Mouse (Mus musculus) kidney, embryonic 14.5 days (tissue): ENCODE data around the gene Ccdc175. TPM values are rescaled to one million over a fixed set of nuclear protein-coding genes. Genes with fewer than 3 reads are reported as not detected.
A peak's percentile ranks its signal among the peaks of the same experiment; 100 is the strongest.

Source experiments
- ATAC-seq: fragments of 200-750 bp; cut with Nextera tagmentation; 2 replicates; pipeline ENCODE4 v1.8.0; 2017; ENCODE audit warnings: moderate number of reproducible peaks, mild to moderate bottlenecking, moderate TSS enrichment, moderate library complexity; ENCODE audit not compliant: low FRiP score, low TSS enrichment
- H3K27ac ChIP-seq: fragments of 300-500 bp; sonication (generic); 2 replicates; pipeline ENCODE4 v1.5.1; 2014; ENCODE audit warnings: low read depth, mild to moderate bottlenecking, low read length, moderate library complexity, mixed read lengths
- H3K27me3 ChIP-seq: fragments of 300-500 bp; sonication (generic); 2 replicates; pipeline ENCODE4 v1.6.1; 2014; ENCODE audit warnings: mild to moderate bottlenecking, low read length; ENCODE audit not compliant: control insufficient read depth, insufficient read depth
- H3K36me3 ChIP-seq: fragments of 300-500 bp; sonication (generic); 2 replicates; pipeline ENCODE4 v1.6.1; 2014; ENCODE audit warnings: low read length, mixed read lengths; ENCODE audit not compliant: control insufficient read depth, insufficient read depth
- H3K4me1 ChIP-seq: fragments of 300-500 bp; sonication (generic); 2 replicates; pipeline ENCODE4 v1.6.1; 2014; ENCODE audit warnings: low read length, mixed read lengths; ENCODE audit not compliant: control insufficient read depth, insufficient read depth
- H3K4me2 ChIP-seq: fragments of 300-500 bp; sonication (generic); replicated peaks from 2 replicates; pipeline ENCODE4 v1.6.1; 2014; ENCODE audit warnings: low read depth, mild to moderate bottlenecking, low read length
- H3K4me3 ChIP-seq: fragments of 300-500 bp; sonication (generic); 2 replicates; pipeline ENCODE4 v1.5.1; 2014; ENCODE audit warnings: mild to moderate bottlenecking, low read length
- H3K9ac ChIP-seq: fragments of 300-500 bp; sonication (generic); 2 replicates; pipeline ENCODE4 v1.6.1; 2014; ENCODE audit warnings: low read depth, mild to moderate bottlenecking, low read length, moderate library complexity
- H3K9me3 ChIP-seq: fragments of 300-500 bp; sonication (generic); 2 replicates; pipeline ENCODE4 v1.6.1; 2016; ENCODE audit warnings: low read length; ENCODE audit not compliant: control insufficient read depth
- WGBS: fragments of 180-500 bp; shearing (Covaris S2); extraction: QIAGEN DNeasy Blood & Tissue Kit; methylation state at CpG from one replicate; pipeline ENCODE4 v1.1.7; 2014; 5-methylcytosine and 5-hydroxymethylcytosine counted together
- polyA plus RNA-seq: library from polyadenylated mRNA; unstranded; fragments of >200 nt; fragmentation: Nextera tagmentation; extraction: Ambion mirVana; gene quantifications from 2 replicates; pipeline ENCODE4 v1.2.1, GENCODE M21; 2014

Gene Ccdc175
- polyA plus RNA-seq, 1 experiment from 2014 or later, result not detected

GRCm38 (mm10) chr12:72115686-72116345 is 69.0 kb downstream of the Ccdc175 start:
- Histone ChIP-seq H3K9me3 (no peaks in the 10 kb centered on the region), H3K27ac (no peak overlapping the region), H3K4me1 (no peaks in the 10 kb centered on the region), H3K4me3 (no peak overlapping the region), H3K4me2 (no peak overlapping the region), H3K9ac (no peak overlapping the region), H3K27me3 (no peaks in the 10 kb centered on the region), H3K36me3 (no peaks in the 10 kb centered on the region)
- WGBS, result 76% methylated on average over 22 of the region's 23 CpGs
- ATAC-seq, result no peak

GRCm38 (mm10) chr12:72115126-72115525 is 69.7 kb downstream of the Ccdc175 start:
- Histone ChIP-seq H3K9me3 (no peaks in the 10 kb centered on the region), H3K36me3 (no peaks in the 10 kb centered on the region), H3K4me1 (no peaks in the 10 kb centered on the region), H3K9ac (no peak overlapping the region), H3K4me2 (no peak overlapping the region), H3K27me3 (no peaks in the 10 kb centered on the region), H3K4me3 (no peak overlapping the region), H3K27ac (no peak overlapping the region)
- WGBS, result 84% methylated on average over 6 of the region's 6 CpGs
- ATAC-seq, result no peak

GRCm38 (mm10) chr12:72104525-72105281 is 80.1 kb downstream of the Ccdc175 start:
- H3K36me3 ChIP-seq, result peaks cover 13% of the 10 kb centered on the region; the same call in 1 of the 2 replicates
- H3K9ac ChIP-seq, result no peak overlapping the region
- H3K4me3 ChIP-seq, result no peak overlapping the region
- peak overlapping the region; percentile 15; the same call in 1 of the 2 replicates for H3K4me2 ChIP-seq
- no peak overlapping the region for H3K27ac ChIP-seq
- peak; percentile 57; the same call in 1 of the 2 replicates for ATAC-seq
- H3K4me1 ChIP-seq, result no peaks in the 10 kb centered on the region
- H3K9me3 ChIP-seq, result no peaks in the 10 kb centered on the region
- WGBS, result 26% methylated on average over 14 of the region's 14 CpGs
- H3K27me3 ChIP-seq, result no peaks in the 10 kb centered on the region

GRCm38 (mm10) chr12:72104027-72104426 is 80.8 kb downstream of the Ccdc175 start:
- H3K9me3 ChIP-seq, result no peaks in the 10 kb centered on the region
- 88% methylated on average over 5 of the region's 5 CpGs for WGBS
- H3K4me1 ChIP-seq, result no peaks in the 10 kb centered on the region
- H3K4me3 ChIP-seq, result no peak overlapping the region
- H3K27me3 ChIP-seq, result no peaks in the 10 kb centered on the region
- no peak overlapping the region for H3K4me2 ChIP-seq
- H3K36me3 ChIP-seq, result peaks cover 15% of the 10 kb centered on the region; the same call in 1 of the 2 replicates
- ATAC-seq, result no peak
- H3K9ac ChIP-seq, result no peak overlapping the region
- no peak overlapping the region for H3K27ac ChIP-seq

- H3K27ac ChIP-seq, result no peak overlapping the region
- ATAC-seq, result no peak
- H3K4me3 ChIP-seq, result no peak overlapping the region
- H3K9ac ChIP-seq, result no peak overlapping the region
- H3K27me3 ChIP-seq, result no peaks in the 10 kb centered on the region
- H3K4me1 ChIP-seq, result no peaks in the 10 kb centered on the region
- H3K36me3 ChIP-seq, result peaks cover 17% of the 10 kb centered on the region
- 81% methylated on average over 6 of the region's 6 CpGs for WGBS
- H3K9me3 ChIP-seq, result no peaks in the 10 kb centered on the region
- H3K4me2 ChIP-seq, result no peak overlapping the region
Measured at GRCm38 (mm10) chr12:72102776-72103175, 82.1 kb downstream of the Ccdc175 start.

- Histone ChIP-seq H3K4me2 (no peak overlapping the region), H3K4me1 (no peaks in the 10 kb centered on the region), H3K27ac (no peak overlapping the region), H3K4me3 (no peak overlapping the region), H3K9ac (no peak overlapping the region; the same call in 1 of the 2 replicates), H3K9me3 (no peaks in the 10 kb centered on the region), H3K27me3 (no peaks in the 10 kb centered on the region), H3K36me3 (peaks cover 70% of the 10 kb centered on the region)
- WGBS, result 94% methylated on average over 8 of the region's 8 CpGs
- no peak for ATAC-seq
Measured at GRCm38 (mm10) chr12:72096966-72097365, 87.9 kb downstream of the Ccdc175 start.

- Histone ChIP-seq H3K9me3 (no peaks in the 10 kb centered on the region), H3K36me3 (peaks cover 45% of the 10 kb centered on the region), H3K27ac (no peak overlapping the region), H3K4me1 (peaks cover 7% of the 10 kb centered on the region; the same call in 1 of the 2 replicates), H3K4me2 (no peak overlapping the region), H3K27me3 (no peaks in the 10 kb centered on the region), H3K9ac (no peak overlapping the region), H3K4me3 (no peak overlapping the region)
- no peak for ATAC-seq
- WGBS, result 94% methylated on average over 4 of the region's 4 CpGs
Measured at GRCm38 (mm10) chr12:72089802-72090201, 95.0 kb downstream of the Ccdc175 start.

- 1% methylated on average over 18 of the region's 18 CpGs for WGBS
- Histone ChIP-seq H3K27me3 (no peaks in the 10 kb centered on the region), H3K4me1 (peaks cover 14% of the 10 kb centered on the region; the same call in 1 of the 2 replicates), H3K4me3 (peak overlapping the region; percentile 81), H3K36me3 (peaks cover 12% of the 10 kb centered on the region; the same call in 1 of the 2 replicates), H3K4me2 (peak overlapping the region; percentile 79), H3K27ac (peak overlapping the region; percentile 97), H3K9me3 (no peaks in the 10 kb centered on the region), H3K9ac (peak overlapping the region; percentile 82)
- no peak for ATAC-seq
Measured at GRCm38 (mm10) chr12:72086166-72086825, 98.5 kb downstream of the Ccdc175 start.
